Mouse (Mus musculus) CH12.LX (cell line): ENCODE data around the gene Dhx30.

Source experiments
- CTCF ChIP-seq, 2 experiments: IDR thresholded peaks in 1 of 2; conservative IDR thresholded peaks in 1 of 2; 2 replicates each; pipeline ENCODE4 v1.5.1; 2011 to 2012; ENCODE audit warnings: low read depth in 2 of 2, low read length in 2 of 2, improper control_type of control experiment in 1 of 2, inconsistent platforms in 1 of 2, mild to moderate bottlenecking in 1 of 2, moderate library complexity in 1 of 2
- HCFC1 ChIP-seq: IDR thresholded peaks from 2 replicates; pipeline ENCODE4 v1.6.1; 2012; ENCODE audit warnings: low read depth, mild to moderate bottlenecking, inconsistent platforms, low read length, improper control_type of control experiment
- MAZ ChIP-seq: IDR thresholded peaks from 2 replicates; pipeline ENCODE4 v1.6.1; 2012; ENCODE audit warnings: low read depth, mild to moderate bottlenecking, inconsistent platforms, low read length, improper control_type of control experiment, moderate library complexity
- TBP ChIP-seq: conservative IDR thresholded peaks from 2 replicates; pipeline ENCODE4 v1.6.1; 2011; ENCODE audit warnings: low read depth, low read length, improper control_type of control experiment

- TF ChIP-seq TBP (no peak), HCFC1 (no peak), CTCF (conservative IDR thresholded peaks at IDR 0.05 in 1 of 2, IDR thresholded peaks at IDR 0.05 in 1 of 2; ENCODE audit: low read depth in 2 of 2, low read length in 2 of 2) (no peak), MAZ (no peak)
These were observed 14.6 kb upstream of the Dhx30 start for GRCm38 (mm10) chr9:110132201-110132605.
